Mouse (Mus musculus): ENCODE measurements at regions not wholly inside any gene's neighbourhood (a gene's known extent, or its start where the extent isn't known, plus 50 kb on each side); places are given as distances from the start of the nearest gene placed in this dataset.

DNA sequence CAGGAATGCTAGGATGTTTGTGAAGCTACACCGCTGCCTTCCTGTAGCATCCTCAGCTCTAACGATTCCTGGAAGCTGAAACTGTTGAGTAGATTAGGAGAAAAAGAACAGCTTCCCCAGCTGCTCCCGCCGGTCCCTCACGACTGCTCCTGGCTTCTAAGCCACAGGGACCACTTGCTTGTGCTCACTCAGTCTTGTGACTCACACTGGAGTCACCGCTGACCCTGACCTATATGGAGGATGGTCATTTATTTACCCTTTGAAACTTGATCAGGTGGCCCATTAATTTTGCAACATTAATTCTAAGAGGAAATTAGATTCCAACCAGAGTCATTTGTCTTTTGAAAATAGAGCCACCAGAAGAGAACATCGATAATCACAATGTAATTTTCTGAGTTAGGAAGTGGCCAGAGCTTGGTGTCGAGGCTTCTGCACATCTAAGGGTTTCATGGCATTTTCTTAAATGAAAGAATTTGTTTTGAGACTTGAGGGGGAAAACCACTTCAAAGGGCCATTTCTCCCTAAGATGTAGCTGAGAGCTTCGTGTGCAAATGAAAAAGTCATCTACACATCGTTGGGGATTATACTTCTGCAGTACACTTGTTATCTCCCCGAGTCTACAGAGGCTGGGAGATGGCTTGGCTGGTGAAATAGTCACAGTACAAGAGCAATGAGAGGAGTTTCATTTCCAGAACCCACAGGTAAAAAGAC is 153.8 kb upstream of the Runx1 start:
- ATAC-seq (ENCODE audit: extremely low read depth, insufficient number of reproducible peaks, low FRiP score, poor library complexity, severe bottlenecking), result no peak

DNA sequence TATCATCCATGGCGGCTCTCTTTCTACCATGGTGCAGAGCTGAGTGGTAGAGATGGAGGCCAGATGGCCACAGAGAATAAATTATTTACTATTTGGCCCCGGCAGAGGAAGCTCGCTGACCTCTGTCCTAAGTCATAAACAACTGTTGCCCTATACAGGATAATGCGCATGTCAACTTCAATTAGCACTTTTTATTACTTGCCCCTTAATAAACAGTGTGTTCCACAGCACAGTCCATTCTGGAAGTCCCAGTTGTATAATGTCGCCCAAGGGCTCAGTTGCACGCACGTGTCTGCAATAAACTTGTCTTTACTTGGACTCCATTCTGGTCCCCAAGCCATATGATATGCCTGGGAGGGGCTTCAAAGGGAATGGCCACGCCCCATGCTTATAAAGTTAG is 150.1 kb upstream of the Runx1 start:
- no peak for ATAC-seq (ENCODE audit: extremely low read depth, insufficient number of reproducible peaks, low FRiP score, poor library complexity, severe bottlenecking)

DNA sequence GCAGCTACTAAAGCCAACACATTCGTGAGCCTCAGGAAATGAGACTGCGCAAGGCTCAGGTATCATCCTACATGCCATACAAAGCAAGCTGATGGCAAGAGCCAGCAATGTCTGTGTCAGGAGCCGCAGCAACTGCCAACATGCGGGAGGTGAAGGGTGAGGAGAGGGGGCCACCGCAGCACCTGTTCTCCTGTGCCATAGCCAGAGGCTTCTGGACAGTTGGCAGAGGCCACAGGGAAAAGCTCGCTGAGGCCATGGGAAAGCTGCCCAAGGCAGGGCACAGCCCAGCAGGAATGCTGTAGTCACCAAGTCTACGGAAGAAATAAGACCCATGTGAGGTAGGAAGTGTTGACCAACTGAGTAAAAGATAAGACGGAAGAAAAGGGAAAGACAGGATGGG is 149.1 kb upstream of the Runx1 start:
- ATAC-seq (ENCODE audit: extremely low read depth, insufficient number of reproducible peaks, low FRiP score, poor library complexity, severe bottlenecking), result no peak

DNA sequence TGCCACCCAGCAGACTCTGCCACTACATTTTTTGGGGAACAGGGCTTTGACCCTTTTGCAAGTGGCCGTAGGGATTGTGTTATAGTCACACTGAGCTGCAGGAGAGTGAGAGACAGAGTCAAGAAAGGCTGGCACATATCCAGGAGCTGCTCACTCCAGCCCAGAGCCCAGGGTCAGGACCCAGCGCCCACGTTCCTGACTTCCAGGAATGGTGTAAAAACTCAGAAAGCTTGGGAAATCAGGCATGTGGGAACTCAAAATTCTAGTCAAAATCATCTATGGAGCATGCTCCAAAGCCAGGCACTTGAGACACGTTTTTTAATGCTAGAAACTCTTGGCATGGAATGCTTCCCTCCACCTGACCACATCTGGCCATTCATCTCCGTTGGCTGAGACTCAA is 146.7 kb upstream of the Runx1 start:
- no peak for ATAC-seq (ENCODE audit: extremely low read depth, insufficient number of reproducible peaks, low FRiP score, poor library complexity, severe bottlenecking)

DNA sequence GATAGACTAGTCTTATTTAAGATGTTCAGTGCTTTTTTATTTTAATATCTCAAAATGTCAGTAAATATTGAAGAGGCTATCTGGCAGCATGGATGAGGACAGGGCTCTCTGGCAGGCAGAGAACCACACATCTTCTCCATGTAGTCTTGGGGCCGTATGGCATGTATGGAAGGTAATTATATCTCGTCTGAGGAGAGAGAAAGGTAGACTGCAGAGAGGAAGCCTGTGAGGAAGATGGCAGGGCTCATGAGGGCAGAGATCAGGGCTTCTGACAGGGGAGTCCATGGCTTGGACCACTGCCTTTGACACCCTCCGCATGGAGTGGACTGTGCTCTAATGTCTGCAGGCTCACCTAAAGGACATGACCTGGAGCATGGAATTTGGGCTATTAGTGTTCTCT is 146.0 kb upstream of the Runx1 start:
- no peak for ATAC-seq (ENCODE audit: extremely low read depth, insufficient number of reproducible peaks, low FRiP score, poor library complexity, severe bottlenecking)

DNA sequence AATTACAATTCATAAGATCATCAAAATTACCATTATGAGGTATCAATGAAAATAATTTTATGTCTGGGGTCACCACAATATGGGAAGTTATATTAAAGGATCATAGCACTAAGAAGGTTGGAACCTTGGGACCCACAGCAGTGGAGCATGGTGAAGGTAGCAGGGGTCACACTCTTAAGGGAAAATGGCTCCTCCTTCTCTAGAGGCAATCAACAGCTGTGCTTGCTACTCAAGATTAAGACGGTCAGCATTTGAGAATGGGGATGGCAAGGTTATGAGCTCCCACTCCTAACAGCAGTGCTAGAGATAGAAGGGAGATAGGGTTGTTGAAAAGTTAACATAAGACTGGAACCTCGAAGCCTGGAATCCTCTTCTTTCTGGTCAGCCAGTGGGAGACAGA is 144.6 kb upstream of the Runx1 start:
- ATAC-seq (ENCODE audit: extremely low read depth, insufficient number of reproducible peaks, low FRiP score, poor library complexity, severe bottlenecking), result no peak

DNA sequence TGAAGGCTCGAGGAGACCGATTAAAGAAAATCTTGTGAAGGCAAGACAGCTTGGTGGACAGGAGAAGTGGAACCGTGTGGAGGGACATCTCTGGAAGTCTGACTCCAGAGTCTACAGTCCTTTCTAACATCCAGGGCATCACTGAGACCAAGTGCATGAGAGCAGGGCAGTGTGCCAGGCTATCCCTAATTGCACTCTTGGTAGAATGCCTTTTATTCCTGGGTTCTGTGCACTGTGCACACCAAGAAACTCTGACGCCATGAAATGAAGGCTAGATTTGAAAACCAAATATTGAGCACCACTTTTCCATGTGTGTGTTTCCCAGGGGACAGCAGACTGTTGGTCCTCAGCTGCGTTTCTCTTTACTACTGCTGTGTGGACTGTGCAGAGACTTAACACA is 143.1 kb upstream of the Runx1 start:
- ATAC-seq (ENCODE audit: extremely low read depth, insufficient number of reproducible peaks, low FRiP score, poor library complexity, severe bottlenecking), result no peak

DNA sequence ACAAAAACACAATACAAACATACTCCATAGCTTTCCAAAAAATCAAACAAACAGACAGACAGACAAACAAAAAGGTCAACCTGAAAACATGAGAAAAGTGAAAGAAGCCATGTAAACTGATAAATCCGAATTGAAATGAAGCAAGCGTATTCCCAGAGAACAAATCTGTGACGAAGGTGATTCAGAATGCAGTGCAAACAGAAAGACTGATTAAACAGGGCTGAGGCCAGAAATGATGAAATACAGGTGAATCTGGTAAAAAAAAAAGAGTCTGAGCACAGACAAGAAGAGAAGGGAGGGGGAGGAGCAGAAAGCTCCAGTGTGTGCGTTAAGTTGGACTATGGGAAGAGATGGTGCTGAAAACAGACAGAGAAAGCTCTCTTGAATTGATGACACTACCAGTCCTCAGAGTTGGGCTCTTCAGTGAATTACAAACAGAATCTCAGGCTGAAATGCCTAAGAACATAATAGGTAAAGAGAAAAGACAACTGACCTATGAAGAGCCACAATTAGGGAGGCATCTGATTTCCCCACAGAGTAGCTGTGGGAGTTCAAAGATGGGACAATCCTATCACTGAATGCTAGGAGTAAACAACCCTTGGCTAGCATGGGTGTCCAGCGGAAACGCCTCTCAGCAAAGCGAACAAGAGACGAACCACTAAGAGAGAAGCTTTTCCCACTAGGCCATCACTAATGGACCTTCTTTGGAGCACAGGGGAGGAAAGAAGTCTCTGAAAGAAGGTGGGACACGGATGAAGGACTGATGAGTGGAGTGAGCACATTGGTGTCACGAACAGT is 140.3 kb upstream of the Runx1 start:
- ATAC-seq (ENCODE audit: extremely low read depth, insufficient number of reproducible peaks, low FRiP score, poor library complexity, severe bottlenecking), result no peak

DNA sequence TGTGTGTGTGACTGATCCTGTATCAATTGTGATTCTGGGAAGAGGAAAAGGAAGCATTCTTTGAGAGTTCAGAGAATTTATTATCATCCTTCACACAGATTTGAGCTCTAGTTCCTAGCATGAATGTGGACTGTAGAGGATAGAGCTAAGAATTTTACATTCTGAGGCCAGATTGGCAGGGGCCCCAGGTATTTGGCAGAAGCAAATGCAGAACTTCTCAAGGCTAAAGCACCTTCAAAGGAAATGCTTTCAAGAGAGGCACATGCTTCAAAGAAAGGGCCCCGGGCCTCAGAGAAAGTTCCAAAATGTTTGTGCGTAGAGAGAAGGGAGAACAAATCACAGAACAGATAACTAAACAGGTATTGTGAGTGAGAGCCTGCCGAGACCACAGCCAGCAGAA is 139.7 kb upstream of the Runx1 start:
- no peak for ATAC-seq (ENCODE audit: extremely low read depth, insufficient number of reproducible peaks, low FRiP score, poor library complexity, severe bottlenecking)

DNA sequence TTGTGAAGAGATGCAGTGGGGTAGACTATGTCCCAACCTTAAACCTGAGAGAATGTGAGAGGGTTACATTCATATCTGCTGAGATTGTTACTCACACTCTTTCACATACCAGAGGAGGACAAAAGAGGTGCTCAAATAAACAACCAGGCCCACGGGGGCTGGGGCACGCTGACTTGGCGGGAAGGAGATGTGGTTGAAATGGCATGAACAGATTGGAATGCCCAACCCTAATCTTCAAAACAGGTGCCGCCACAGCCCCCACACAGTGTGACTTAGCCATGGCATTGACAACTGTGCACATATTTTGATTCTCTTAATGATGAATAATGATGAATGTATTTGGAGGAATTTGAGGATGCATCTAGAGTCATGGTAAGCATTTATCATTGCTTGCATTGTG is 137.6 kb upstream of the Runx1 start:
- ATAC-seq (ENCODE audit: extremely low read depth, insufficient number of reproducible peaks, low FRiP score, poor library complexity, severe bottlenecking), result no peak

DNA sequence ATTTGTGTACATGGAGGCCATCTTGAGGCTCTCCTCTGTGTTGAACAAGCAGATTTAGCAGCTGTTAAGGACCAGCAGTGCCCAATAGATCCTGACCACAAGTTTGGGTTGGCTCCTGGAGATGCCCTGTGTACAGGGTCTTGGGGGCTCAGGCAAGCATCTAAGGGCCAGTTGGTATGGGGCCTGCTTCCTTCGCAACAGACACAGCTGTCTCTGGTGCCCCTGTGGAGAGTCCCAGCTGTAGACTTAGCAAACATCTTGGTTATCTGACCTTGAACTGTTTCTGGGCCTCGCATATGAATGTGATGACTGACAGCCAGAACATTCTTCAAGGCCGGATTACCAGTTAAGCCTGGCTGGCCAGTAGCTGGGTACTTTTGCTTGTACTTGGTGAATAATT is 135.4 kb upstream of the Runx1 start:
- ATAC-seq (ENCODE audit: extremely low read depth, insufficient number of reproducible peaks, low FRiP score, poor library complexity, severe bottlenecking), result no peak

DNA sequence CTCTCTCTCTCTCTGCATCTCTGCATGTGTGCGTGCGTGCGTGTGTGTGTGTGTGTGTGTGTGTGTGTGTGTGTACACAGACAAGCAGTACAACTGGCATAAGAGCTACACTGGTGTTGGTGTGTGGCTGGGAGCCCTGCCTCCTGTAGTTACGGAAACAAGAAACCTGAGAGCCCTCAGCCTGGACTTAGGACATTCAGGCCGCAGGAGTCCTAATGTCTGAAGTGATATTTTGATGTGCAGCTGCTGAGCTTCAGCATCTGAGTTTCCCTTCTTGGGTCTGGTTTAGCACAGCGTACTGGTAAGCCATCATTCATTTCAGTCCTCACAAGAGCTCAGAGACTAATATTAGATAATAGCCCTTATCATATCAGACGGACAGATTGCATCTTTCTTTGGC is 134.8 kb upstream of the Runx1 start:
- ATAC-seq (ENCODE audit: extremely low read depth, insufficient number of reproducible peaks, low FRiP score, poor library complexity, severe bottlenecking), result no peak

DNA sequence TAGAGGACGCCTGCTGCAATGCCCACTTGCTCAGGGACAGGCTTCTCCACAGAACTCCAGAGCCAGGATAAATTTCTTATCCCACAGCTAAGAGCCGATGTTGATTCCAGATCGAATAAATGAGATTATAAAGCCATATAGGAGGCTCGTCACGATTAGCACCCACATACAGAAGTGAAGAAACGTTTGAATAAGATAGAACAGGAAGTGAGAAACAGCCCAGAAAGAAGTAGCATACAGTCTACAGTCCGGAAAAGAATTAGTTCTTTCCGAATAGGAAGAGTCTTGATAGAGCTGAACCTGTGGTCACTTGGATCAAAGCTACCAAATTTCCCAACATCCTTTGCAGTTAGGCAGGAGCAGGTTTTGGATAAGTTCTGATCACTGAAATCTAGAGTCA is 133.0 kb upstream of the Runx1 start:
- no peak for ATAC-seq (ENCODE audit: extremely low read depth, insufficient number of reproducible peaks, low FRiP score, poor library complexity, severe bottlenecking)

DNA sequence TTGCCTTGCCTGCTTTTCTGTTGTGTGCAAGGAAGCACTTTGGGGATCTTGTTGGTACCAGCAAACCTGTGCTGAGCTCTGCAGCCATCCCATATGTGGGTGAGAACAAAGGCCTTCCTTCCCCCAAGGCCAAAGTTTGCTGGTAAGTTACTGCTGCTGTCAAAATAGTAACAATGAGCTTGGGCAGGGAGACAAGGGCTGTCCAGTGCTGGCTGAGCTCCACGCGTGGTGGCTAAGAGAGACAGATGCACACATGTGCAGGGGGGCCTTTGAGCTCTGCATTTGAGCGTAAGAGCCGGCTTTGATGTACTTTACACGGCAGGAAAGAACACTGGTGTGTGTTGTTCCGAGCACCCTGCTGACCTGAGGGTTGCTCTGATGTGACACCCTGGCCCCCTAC is 132.2 kb upstream of the Runx1 start:
- ATAC-seq (ENCODE audit: extremely low read depth, insufficient number of reproducible peaks, low FRiP score, poor library complexity, severe bottlenecking), result no peak

DNA sequence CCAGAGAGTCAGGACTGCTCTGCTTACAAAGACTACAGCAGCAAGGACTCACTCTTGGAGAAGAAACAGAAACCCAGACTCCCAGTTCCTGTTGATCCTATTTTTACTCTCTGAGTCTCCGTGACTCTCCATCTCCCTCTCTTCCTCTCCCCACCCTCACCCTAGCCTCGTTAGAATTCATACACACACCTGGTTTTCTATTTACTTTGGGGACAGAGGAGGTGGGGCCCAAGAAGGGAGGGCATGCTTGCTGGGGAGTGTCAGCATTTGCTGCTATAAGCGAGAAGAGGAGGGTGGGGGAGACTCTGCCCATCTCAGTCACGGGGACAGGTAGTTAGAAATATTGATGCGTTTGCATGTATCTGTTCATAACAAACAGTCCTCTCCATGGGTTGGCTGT is 129.6 kb upstream of the Runx1 start:
- ATAC-seq (ENCODE audit: extremely low read depth, insufficient number of reproducible peaks, low FRiP score, poor library complexity, severe bottlenecking), result no peak

DNA sequence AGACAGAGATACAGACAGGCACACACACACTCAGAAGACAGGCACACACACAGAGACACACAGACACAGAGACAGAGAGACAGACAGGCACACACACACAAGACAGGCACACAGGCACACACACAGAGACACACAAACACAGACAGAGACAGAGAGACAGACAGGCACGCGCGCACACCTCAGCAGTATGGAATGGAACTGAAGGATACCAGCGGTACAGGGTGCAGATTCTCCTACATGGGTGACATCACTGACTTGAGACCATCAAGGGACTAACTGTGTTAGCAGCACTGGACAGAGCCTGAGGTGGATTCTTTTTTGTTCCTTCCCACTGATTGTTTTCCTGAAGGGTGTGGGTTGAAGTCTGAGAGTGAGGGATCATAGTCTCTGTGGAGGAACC is 129.1 kb upstream of the Runx1 start:
- ATAC-seq (ENCODE audit: extremely low read depth, insufficient number of reproducible peaks, low FRiP score, poor library complexity, severe bottlenecking), result no peak

DNA sequence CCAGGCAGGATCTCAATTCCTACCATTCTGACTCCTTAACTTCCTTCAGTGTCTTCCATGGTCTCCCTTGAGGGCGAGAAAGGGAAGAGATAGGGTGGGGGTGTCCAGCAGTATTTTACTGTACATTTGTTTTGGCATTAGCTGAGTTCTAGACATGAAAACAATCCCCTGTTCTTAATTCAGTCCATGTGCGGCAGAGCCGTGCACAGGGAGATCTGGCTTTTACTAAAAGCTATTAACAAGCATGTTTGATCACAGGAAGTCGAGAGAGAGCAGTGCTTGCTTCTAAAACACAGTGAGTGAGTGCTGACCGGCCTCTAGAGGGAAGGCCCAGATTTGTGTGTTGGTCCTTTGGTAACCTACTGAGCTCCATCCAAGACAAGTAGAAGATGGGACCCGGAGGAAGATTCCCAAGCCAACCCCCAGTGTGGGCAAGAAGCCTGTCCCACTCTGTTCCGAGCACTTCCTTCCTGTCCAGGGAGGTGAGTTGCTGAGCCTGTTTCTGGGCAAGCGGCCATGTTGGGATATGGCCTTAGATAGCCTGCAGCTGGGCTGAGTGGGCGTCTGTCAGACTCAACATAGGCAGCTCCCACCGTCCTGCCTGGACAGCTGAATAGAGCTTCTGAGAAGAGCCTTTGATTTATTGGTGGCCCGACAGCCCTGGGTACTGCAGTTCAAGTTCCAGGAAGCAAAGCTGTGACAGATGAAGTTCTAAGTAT is 128.1 kb upstream of the Runx1 start:
- no peak for ATAC-seq (ENCODE audit: extremely low read depth, insufficient number of reproducible peaks, low FRiP score, poor library complexity, severe bottlenecking)

DNA sequence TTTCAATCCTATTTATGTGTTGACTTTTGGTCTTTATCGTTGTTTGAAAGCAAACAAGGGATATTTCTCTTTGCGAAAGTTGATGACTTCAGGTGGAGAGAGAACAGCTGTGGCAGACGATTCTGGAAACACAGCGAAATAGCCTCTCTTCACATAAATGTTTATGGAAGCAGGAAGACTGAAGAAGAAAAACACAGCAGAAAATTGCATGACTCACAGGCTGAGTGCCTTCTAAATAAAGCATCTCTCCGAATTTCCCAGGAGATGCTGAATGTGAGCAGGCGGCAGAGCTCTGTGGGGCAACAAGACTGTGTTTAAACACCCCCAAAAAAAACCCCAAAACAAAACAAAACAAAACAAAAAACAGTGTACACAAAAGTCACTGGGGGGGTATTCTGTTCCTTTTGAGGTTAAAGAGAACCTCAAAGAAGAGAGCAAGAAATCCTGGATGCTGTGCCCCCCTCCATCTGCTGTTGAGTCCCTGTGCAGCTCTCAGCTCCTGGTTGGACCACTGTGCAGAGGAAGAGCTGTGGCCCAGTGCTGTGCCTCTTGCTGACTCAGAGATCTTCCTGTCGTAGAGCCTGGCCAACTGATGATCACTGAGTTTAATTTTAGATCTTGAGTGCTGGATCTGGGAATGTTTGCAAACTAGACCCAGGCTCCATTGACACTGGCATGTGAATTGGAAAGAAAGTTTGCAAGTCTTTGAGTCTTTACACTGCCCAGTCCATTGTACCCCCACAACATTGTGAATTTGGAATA is 126.6 kb upstream of the Runx1 start:
- ATAC-seq (ENCODE audit: extremely low read depth, insufficient number of reproducible peaks, low FRiP score, poor library complexity, severe bottlenecking), result no peak

DNA sequence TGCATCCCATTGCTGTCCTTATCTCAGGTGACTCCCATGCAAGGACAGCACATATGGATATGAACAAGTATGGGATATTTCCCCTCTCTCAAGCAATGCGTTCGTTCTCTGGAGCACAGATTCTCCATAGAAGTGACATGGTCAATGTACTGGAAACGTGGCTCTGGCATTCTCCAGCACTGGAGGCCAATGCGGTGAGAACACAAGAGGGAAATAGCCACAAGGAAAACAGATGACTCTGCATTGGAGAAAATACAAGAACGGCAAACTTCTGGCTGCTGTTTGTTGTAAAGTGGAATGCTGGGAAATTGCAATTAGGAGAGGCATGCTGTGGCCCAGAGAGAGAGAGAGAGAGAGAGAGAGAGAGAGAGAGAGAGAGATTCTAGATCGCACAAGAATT is 125.6 kb upstream of the Runx1 start:
- no peak for ATAC-seq (ENCODE audit: extremely low read depth, insufficient number of reproducible peaks, low FRiP score, poor library complexity, severe bottlenecking)

DNA sequence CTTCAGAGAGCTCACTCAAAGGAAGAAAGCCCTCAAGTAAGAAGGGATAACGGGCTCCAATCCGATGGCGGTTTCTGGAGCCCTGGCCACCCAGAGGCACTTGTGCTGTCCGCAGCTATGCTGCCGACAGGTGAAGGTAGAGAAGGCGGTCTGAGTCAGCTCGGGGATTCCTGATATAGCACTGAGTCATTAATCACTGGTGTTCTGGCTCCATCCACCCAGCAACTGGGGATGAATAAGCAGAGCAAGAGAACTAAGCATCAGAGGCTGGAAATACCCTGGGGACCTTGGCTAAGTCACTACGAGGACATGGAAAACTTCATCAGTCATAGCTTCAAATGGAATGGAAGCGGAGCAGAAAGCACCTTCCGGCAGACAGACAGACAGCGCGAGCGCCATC is 122.5 kb upstream of the Runx1 start:
- no peak for ATAC-seq (ENCODE audit: extremely low read depth, insufficient number of reproducible peaks, low FRiP score, poor library complexity, severe bottlenecking)
